Mouse (Mus musculus) heart, postnatal 0 days (tissue): ENCODE data around the gene Olfr1201. TPM values are rescaled to one million over a fixed set of nuclear protein-coding genes. Genes with fewer than 3 reads are reported as not detected.

ENCODE experiments used
- ATAC-seq: fragments of 200-750 bp; cut with Nextera tagmentation; 2 replicates; pipeline ENCODE4 v1.8.0; 2017; ENCODE audit warnings: low read depth, moderate number of reproducible peaks, moderate library complexity; ENCODE audit not compliant: insufficient read depth
- DNase-seq: peaks from one replicate; pipeline ENCODE4 v3.0.0-alpha.2; 2016; ENCODE audit warnings: low spot score
- H3K27ac ChIP-seq: fragments of 300-500 bp; sonication (generic); 2 replicates; pipeline ENCODE4 v1.5.1; 2014; ENCODE audit warnings: low read depth, mild to moderate bottlenecking
- H3K27me3 ChIP-seq: fragments of 300-500 bp; sonication (generic); 2 replicates; pipeline ENCODE4 v1.6.1; 2014; ENCODE audit warnings: low read length, mixed read lengths; ENCODE audit not compliant: control insufficient read depth, insufficient read depth
- H3K36me3 ChIP-seq: fragments of 300-500 bp; sonication (generic); replicated peaks from 2 replicates; pipeline ENCODE4 v1.6.1; 2014; ENCODE audit warnings: low read length, mixed read lengths; ENCODE audit not compliant: control insufficient read depth, insufficient read depth
- H3K4me1 ChIP-seq: fragments of 300-500 bp; sonication (generic); 2 replicates; pipeline ENCODE4 v1.6.1; 2014; ENCODE audit warnings: antibody characterized with exemption; ENCODE audit not compliant: control insufficient read depth, insufficient read depth
- H3K4me2 ChIP-seq: fragments of 300-500 bp; sonication (generic); 2 replicates; pipeline ENCODE4 v1.6.1; 2014; ENCODE audit warnings: low read depth, mild to moderate bottlenecking, low read length, moderate library complexity
- H3K4me3 ChIP-seq: fragments of 300-500 bp; sonication (generic); 2 replicates; pipeline ENCODE4 v1.5.1; 2014; ENCODE audit warnings: low read depth, low read length
- H3K9ac ChIP-seq: fragments of 300-500 bp; sonication (generic); replicated peaks from 2 replicates; pipeline ENCODE4 v1.6.1; 2014; ENCODE audit warnings: low read depth, low read length, mixed read lengths
- H3K9me3 ChIP-seq: fragments of 300-500 bp; sonication (generic); replicated peaks from 2 replicates; pipeline ENCODE4 v1.6.1; 2016; ENCODE audit warnings: low read length; ENCODE audit not compliant: control insufficient read depth
- CTCF ChIP-seq: IDR thresholded peaks from 2 replicates; pipeline ENCODE4 v1.5.1; 2016; ENCODE audit warnings: antibody characterized with exemption, control low read depth, low read depth
- EP300 ChIP-seq: IDR thresholded peaks from 2 replicates; pipeline ENCODE4 v1.6.1; 2016; ENCODE audit warnings: antibody characterized with exemption, low read depth
- whole genome bisulfite sequencing: fragments of 180-500 bp; shearing (Covaris S2); extraction: QIAGEN DNeasy Blood & Tissue Kit; methylation state at CpG from one replicate; pipeline ENCODE4 v1.1.7; 2014; 5-methylcytosine and 5-hydroxymethylcytosine counted together
- polyA plus RNA-seq: library from polyadenylated mRNA; unstranded; fragments of >200 nt; fragmentation: Nextera tagmentation; extraction: Ambion mirVana; gene quantifications from 2 replicates; pipeline ENCODE4 v1.2.1, GENCODE M21; 2015
- total RNA-seq: library from RNA; depleted of rRNA; stranded (reverse); fragments of >200 nt; gene quantifications from 2 replicates; pipeline ENCODE4 v1.2.3, GENCODE M21; 2014; ENCODE audit warnings: low replicate concordance; rRNA removed

Olfr1201 gene
- total RNA-seq (not detected in 2 replicates), polyA plus RNA-seq (not detected in 2 replicates)

- no peak within 1 kb of the TSS for H3K4me2 ChIP-seq
- no peak within 1 kb of the TSS for H3K9ac ChIP-seq
- no peak within 1 kb of the TSS for H3K4me3 ChIP-seq
- no peaks in the 10 kb centered on the region for H3K36me3 ChIP-seq
- H3K4me1 ChIP-seq, result no peaks in the 10 kb centered on the region
- H3K9me3 ChIP-seq, result no peaks in the 10 kb centered on the region
- DNase-seq (no peak), ATAC-seq (no peak)
- WGBS, result 70% methylated on average over 6 of the region's 6 CpGs
- TF ChIP-seq CTCF, result no peak
- TF ChIP-seq EP300, result no peak
- H3K27ac ChIP-seq, result no peak within 1 kb of the TSS
- H3K27me3 ChIP-seq, result no peaks in the 10 kb centered on the region
Measured at GRCm38 (mm10) chr2:88792736-88793135, at the start of gene Olfr1201. TSS of gene Olfr1201 (plus strand) at chr2:88793036.

GRCm38 (mm10) chr2:88743379-88743778 lies 49.5 kb upstream of the Olfr1201 start:
- TF ChIP-seq CTCF (no peak), EP300 (no peak)
- WGBS, result 70% methylated on average over 3 of the region's 3 CpGs
- Histone ChIP-seq H3K36me3 (no peaks in the 10 kb centered on the region), H3K27ac (no peak overlapping the region), H3K4me2 (no peak overlapping the region), H3K9ac (no peak overlapping the region), H3K9me3 (no peaks in the 10 kb centered on the region; the same call in 1 of the 2 replicates), H3K27me3 (no peaks in the 10 kb centered on the region), H3K4me3 (no peak overlapping the region), H3K4me1 (no peaks in the 10 kb centered on the region)
- DNase-seq, result no peak
- no peak for ATAC-seq

- H3K9me3 ChIP-seq, result no peaks in the 10 kb centered on the region
- no peaks in the 10 kb centered on the region for H3K27me3 ChIP-seq
- TF ChIP-seq EP300, result no peak
- TF ChIP-seq CTCF, result no peak
- H3K4me2 ChIP-seq, result no peak within 1 kb of the TSS
- no peak within 1 kb of the TSS for H3K4me3 ChIP-seq
- no peak within 1 kb of the TSS for H3K9ac ChIP-seq
- H3K27ac ChIP-seq, result no peak within 1 kb of the TSS
- no peak for ATAC-seq
- no peak for DNase-seq
- 80% methylated on average over 2 of the region's 2 CpGs for WGBS
- no peaks in the 10 kb centered on the region for H3K36me3 ChIP-seq
- no peaks in the 10 kb centered on the region for H3K4me1 ChIP-seq
Measured at GRCm38 (mm10) chr2:88751270-88751669, 41.6 kb upstream of the Olfr1201 start, which contains the start of gene Olfr1198. TSS of gene Olfr1198 (minus strand) at chr2:88751370.

- H3K4me1 ChIP-seq, result no peaks in the 10 kb centered on the region
- no peak within 1 kb of the TSS for H3K9ac ChIP-seq
- H3K27me3 ChIP-seq, result no peaks in the 10 kb centered on the region
- H3K9me3 ChIP-seq, result peaks cover 3% of the 10 kb centered on the region
- no peak within 1 kb of the TSS for H3K27ac ChIP-seq
- DNase-seq (no peak), ATAC-seq (no peak)
- no peak for TF ChIP-seq CTCF
- no peak for TF ChIP-seq EP300
- H3K36me3 ChIP-seq, result no peaks in the 10 kb centered on the region
- H3K4me2 ChIP-seq, result no peak within 1 kb of the TSS
- WGBS, result 73% methylated on average over 2 of the region's 2 CpGs
- H3K4me3 ChIP-seq, result no peak within 1 kb of the TSS
Measured at GRCm38 (mm10) chr2:88760369-88760768, 32.5 kb upstream of the Olfr1201 start, which contains the start of gene Olfr1199. TSS of gene Olfr1199 (minus strand) at chr2:88760469.

GRCm38 (mm10) chr2:88770388-88770787 lies 22.4 kb upstream of the Olfr1201 start, which contains the start of gene Olfr1200:
TSS of gene Olfr1200 (minus strand) at chr2:88770488.
- no peaks in the 10 kb centered on the region for H3K36me3 ChIP-seq
- H3K4me1 ChIP-seq, result no peaks in the 10 kb centered on the region
- DNase-seq (no peak), ATAC-seq (no peak)
- no peak within 1 kb of the TSS for H3K4me3 ChIP-seq
- TF ChIP-seq CTCF (no peak), EP300 (no peak)
- 64% methylated on average over 2 of the region's 2 CpGs for WGBS
- no peaks in the 10 kb centered on the region for H3K27me3 ChIP-seq
- no peak within 1 kb of the TSS for H3K27ac ChIP-seq
- H3K4me2 ChIP-seq, result no peak within 1 kb of the TSS
- H3K9ac ChIP-seq, result no peak within 1 kb of the TSS
- no peaks in the 10 kb centered on the region for H3K9me3 ChIP-seq

GRCm38 (mm10) chr2:88814196-88814595 lies 21.4 kb downstream of the Olfr1201 start, which contains the start of gene Olfr1202:
TSS of gene Olfr1202 (plus strand) at chr2:88814496.
- 60% methylated on average over 1 of the region's 1 CpGs for WGBS

More at GRCm38 (mm10) chr2:88814196-88814595, 21.4 kb downstream of the Olfr1201 start, which contains the start of gene Olfr1202:
- H3K27me3 ChIP-seq, result no peaks in the 10 kb centered on the region
- no peaks in the 10 kb centered on the region for H3K9me3 ChIP-seq
- no peak within 1 kb of the TSS for H3K4me2 ChIP-seq
- H3K4me3 ChIP-seq, result no peak within 1 kb of the TSS
- TF ChIP-seq EP300 (no peak), CTCF (no peak)
- H3K9ac ChIP-seq, result no peak within 1 kb of the TSS
- no peaks in the 10 kb centered on the region for H3K4me1 ChIP-seq
- no peak within 1 kb of the TSS for H3K27ac ChIP-seq
- DNase-seq (no peak), ATAC-seq (no peak)
- no peaks in the 10 kb centered on the region for H3K36me3 ChIP-seq
